Mouse (Mus musculus) hindbrain, embryonic 11.5 days (tissue): ENCODE measurements around the gene Bnipl. TPM values are rescaled to one million over a fixed set of nuclear protein-coding genes. Genes with fewer than 3 reads are reported as not detected.
A peak's percentile ranks its signal among the peaks of the same experiment; 100 is the strongest.
"Not testable (repeated sequence)": the region's sequence is repeated elsewhere in the genome, so short reads cannot be mapped to it uniquely, and the experiment has no call there.

ENCODE experiments used
- ATAC-seq: fragments of 200-750 bp; cut with Nextera tagmentation; 2 replicates; pipeline ENCODE4 v1.8.0; 2017; ENCODE audit warnings: mild to moderate bottlenecking, moderate TSS enrichment, moderate library complexity; ENCODE audit not compliant: low FRiP score
- DNase-seq: peaks from one replicate; pipeline ENCODE4 v3.0.0-alpha.2; 2015; ENCODE audit warnings: low spot score
- H3K27ac ChIP-seq: fragments of 300-500 bp; sonication (generic); 2 replicates; pipeline ENCODE4 v1.5.1; 2014; ENCODE audit warnings: mild to moderate bottlenecking, low read depth, low read length
- H3K27me3 ChIP-seq: fragments of 300-500 bp; sonication (generic); 2 replicates; pipeline ENCODE4 v1.6.1; 2014; ENCODE audit warnings: mild to moderate bottlenecking, low read length, moderate library complexity, mixed read lengths; ENCODE audit not compliant: control insufficient read depth, insufficient read depth
- H3K36me3 ChIP-seq: fragments of 300-500 bp; sonication (generic); 2 replicates; pipeline ENCODE4 v1.6.1; 2014; ENCODE audit warnings: mild to moderate bottlenecking, low read length, moderate library complexity, mixed read lengths; ENCODE audit not compliant: control insufficient read depth, insufficient read depth
- H3K4me1 ChIP-seq: fragments of 300-500 bp; sonication (generic); replicated peaks from 2 replicates; pipeline ENCODE4 v1.6.1; 2014; ENCODE audit warnings: low read length, mixed read lengths; ENCODE audit not compliant: control insufficient read depth, insufficient read depth
- H3K4me2 ChIP-seq: fragments of 300-500 bp; sonication (generic); replicated peaks from 2 replicates; pipeline ENCODE4 v1.6.1; 2014; ENCODE audit warnings: mild to moderate bottlenecking, low read depth, low read length
- H3K4me3 ChIP-seq: fragments of 300-500 bp; sonication (generic); 2 replicates; pipeline ENCODE4 v1.5.1; 2014; ENCODE audit warnings: low read depth, low read length
- H3K9ac ChIP-seq: fragments of 300-500 bp; sonication (generic); 2 replicates; pipeline ENCODE4 v1.6.1; 2014; ENCODE audit warnings: low read depth, low read length
- H3K9me3 ChIP-seq: fragments of 300-500 bp; sonication (generic); 2 replicates; pipeline ENCODE4 v1.6.1; 2016; ENCODE audit warnings: low read length; ENCODE audit not compliant: control insufficient read depth
- WGBS: fragments of 180-500 bp; shearing (Covaris S2); extraction: QIAGEN DNeasy Blood & Tissue Kit; methylation state at CpG from one replicate; pipeline ENCODE4 v1.1.7; 2014; 5-methylcytosine and 5-hydroxymethylcytosine counted together
- polyA plus RNA-seq: library from polyadenylated mRNA; unstranded; fragments of >200 nt; fragmentation: Nextera tagmentation; extraction: Ambion mirVana; gene quantifications from 2 replicates; pipeline ENCODE4 v1.2.1, GENCODE M21; 2014

Gene Bnipl
- polyA plus RNA-seq, 1 experiment from 2014 or later: 0.73 TPM

DNA sequence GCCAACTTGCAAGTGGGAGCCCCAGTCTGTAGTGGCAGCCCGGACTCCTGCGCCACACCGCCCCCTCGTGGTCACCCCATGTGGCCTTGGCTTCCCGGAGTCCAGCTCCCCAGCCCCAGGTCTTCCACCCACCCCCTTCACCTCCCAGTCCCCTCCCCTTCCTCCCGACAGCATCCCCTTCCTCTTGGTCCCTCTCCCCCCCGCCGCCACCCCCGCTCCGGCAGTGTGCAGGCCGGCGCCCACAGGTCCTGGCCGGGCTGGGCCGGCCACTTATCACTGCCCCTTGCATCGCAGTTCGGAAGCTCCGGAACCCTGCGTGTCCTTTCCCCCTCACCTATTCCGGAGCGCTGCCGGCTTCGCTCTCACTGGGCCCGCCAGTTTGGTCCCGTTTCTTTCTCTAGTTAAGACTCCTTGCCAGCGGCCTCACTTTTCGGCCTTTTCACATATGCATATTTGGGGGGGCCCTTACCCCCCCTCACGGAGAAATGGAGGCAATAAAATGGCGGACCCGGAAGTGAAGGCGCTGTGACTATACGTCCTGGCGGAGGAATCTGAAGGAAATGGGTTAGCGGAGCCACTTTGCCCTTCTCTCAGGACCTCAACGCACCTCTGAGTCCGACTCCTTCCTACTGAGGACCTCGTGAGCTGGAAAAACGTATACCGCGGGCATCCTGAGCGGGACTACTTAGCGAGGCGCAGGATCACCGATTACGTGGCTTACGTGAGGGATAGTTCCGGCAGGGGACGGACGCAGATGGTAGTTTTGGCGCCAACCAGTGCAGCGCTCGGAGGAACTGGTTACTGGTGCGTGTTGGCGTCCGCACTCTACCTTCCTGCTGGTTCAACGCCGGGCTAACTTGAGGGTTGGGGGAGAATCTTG is 33.5 kb downstream of the Bnipl start, which contains the start of gene Gabpb2:
Gene Gabpb2 (minus strand): TSS at position 662 of the 880 bp plus-strand sequence.
- peak; percentile 96 for DNase-seq
- Histone ChIP-seq H3K4me1 (no peaks in the 10 kb centered on the region), H3K36me3 (peaks cover 4% of the 10 kb centered on the region; the same call in 1 of the 2 replicates), H3K4me2 (peak within 1 kb of the TSS; percentile 54), H3K9ac (peak within 1 kb of the TSS; percentile 93), H3K27ac (peak within 1 kb of the TSS; percentile 92), H3K9me3 (no peaks in the 10 kb centered on the region), H3K4me3 (peak within 1 kb of the TSS; percentile 69), H3K27me3 (no peaks in the 10 kb centered on the region)
- under 1% methylated on average over 56 of the region's 56 CpGs for WGBS
- ATAC-seq: peak; percentile 90

DNA sequence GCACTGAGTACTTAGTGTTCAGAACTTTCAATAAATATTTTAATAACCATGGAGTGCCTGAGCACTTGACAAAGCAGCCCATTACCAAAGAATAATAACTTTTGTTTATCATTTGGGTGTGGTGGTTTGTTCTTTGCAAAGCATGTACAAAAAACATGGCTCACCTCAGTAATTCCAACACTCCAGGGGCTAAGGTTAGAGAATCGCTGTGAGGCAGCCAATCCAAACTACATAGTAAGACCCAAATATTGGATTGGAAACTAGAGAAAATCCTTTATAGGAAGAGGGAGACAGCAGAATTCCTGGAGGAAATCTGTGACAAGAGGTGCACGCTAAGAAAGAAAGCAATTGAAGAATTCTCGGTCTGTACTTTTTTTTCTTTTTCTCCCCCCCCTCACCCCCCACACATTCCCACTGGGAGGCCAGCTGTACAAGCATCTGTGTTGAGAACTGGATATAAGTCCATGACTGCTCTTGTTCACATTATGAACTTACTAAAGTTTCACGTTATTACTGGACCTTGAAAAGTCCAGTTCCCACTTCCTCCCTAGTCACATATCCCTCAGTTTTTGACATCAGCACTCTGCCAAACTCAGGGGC is 34.2 kb downstream of the Bnipl start:
- no peaks in the 10 kb centered on the region for H3K4me1 ChIP-seq
- H3K4me2 ChIP-seq: peak overlapping the region; percentile 54
- H3K9ac ChIP-seq: peak overlapping the region; percentile 93; the same call in 1 of the 2 replicates
- no peaks in the 10 kb centered on the region for H3K27me3 ChIP-seq
- H3K4me3 ChIP-seq: peak overlapping the region; percentile 69
- DNase-seq (no peak), ATAC-seq (no peak; the same call in 1 of the 2 replicates)
- peaks cover 4% of the 10 kb centered on the region; the same call in 1 of the 2 replicates for H3K36me3 ChIP-seq
- peak overlapping the region; percentile 92 for H3K27ac ChIP-seq
- no peaks in the 10 kb centered on the region for H3K9me3 ChIP-seq
- 29% methylated on average over 4 of the region's 4 CpGs for WGBS

GRCm38 (mm10) chr3:95213609-95213975 is 37.4 kb downstream of the Bnipl start:
- Histone ChIP-seq H3K4me2 (no peak overlapping the region), H3K4me1 (no peaks in the 10 kb centered on the region), H3K27me3 (no peaks in the 10 kb centered on the region), H3K36me3 (no peaks in the 10 kb centered on the region), H3K9me3 (no peaks in the 10 kb centered on the region), H3K9ac (no peak overlapping the region), H3K27ac (no peak overlapping the region), H3K4me3 (no peak overlapping the region)
- WGBS: 94% methylated on average over 1 of the region's 1 CpGs
- DNase-seq (no peak), ATAC-seq (no peak)

GRCm38 (mm10) chr3:95212889-95213608 is 37.9 kb downstream of the Bnipl start:
- H3K4me2 ChIP-seq, H3K9me3 ChIP-seq, DNase-seq, H3K27me3 ChIP-seq, H3K27ac ChIP-seq, ATAC-seq, H3K4me1 ChIP-seq, H3K4me3 ChIP-seq, H3K36me3 ChIP-seq, H3K9ac ChIP-seq: not testable (repeated sequence)
- WGBS: 93% methylated on average over 7 of the region's 10 CpGs

- 78% methylated on average over 2 of the region's 2 CpGs for WGBS
- Histone ChIP-seq H3K4me3 (no peak overlapping the region), H3K4me2 (no peak overlapping the region), H3K27me3 (no peaks in the 10 kb centered on the region), H3K9me3 (no peaks in the 10 kb centered on the region), H3K4me1 (no peaks in the 10 kb centered on the region), H3K27ac (no peak overlapping the region), H3K9ac (no peak overlapping the region), H3K36me3 (peaks cover 4% of the 10 kb centered on the region; the same call in 1 of the 2 replicates)
- ATAC-seq: no peak
- DNase-seq: no peak
Measured at GRCm38 (mm10) chr3:95210585-95210984, 40.4 kb downstream of the Bnipl start.

- ATAC-seq (no peak), DNase-seq (no peak)
- Histone ChIP-seq H3K27me3 (no peaks in the 10 kb centered on the region), H3K9ac (no peak overlapping the region), H3K4me2 (no peak overlapping the region), H3K36me3 (peaks cover 7% of the 10 kb centered on the region; the same call in 1 of the 2 replicates), H3K27ac (no peak overlapping the region), H3K4me3 (no peak overlapping the region), H3K4me1 (no peaks in the 10 kb centered on the region), H3K9me3 (no peaks in the 10 kb centered on the region)
- 91% methylated on average over 4 of the region's 4 CpGs for WGBS
Measured at GRCm38 (mm10) chr3:95208286-95208685, 42.7 kb downstream of the Bnipl start.

- no peak overlapping the region for H3K9ac ChIP-seq
- H3K36me3 ChIP-seq: peaks cover 15% of the 10 kb centered on the region; the same call in 1 of the 2 replicates
- no peak overlapping the region for H3K4me3 ChIP-seq
- 92% methylated on average over 6 of the region's 6 CpGs for WGBS
- ATAC-seq: no peak
- no peak overlapping the region for H3K27ac ChIP-seq
- DNase-seq: no peak
- no peaks in the 10 kb centered on the region for H3K4me1 ChIP-seq
- no peak overlapping the region for H3K4me2 ChIP-seq
- no peaks in the 10 kb centered on the region for H3K27me3 ChIP-seq
- no peaks in the 10 kb centered on the region for H3K9me3 ChIP-seq
Measured at GRCm38 (mm10) chr3:95203880-95204279, 47.1 kb downstream of the Bnipl start.

DNA sequence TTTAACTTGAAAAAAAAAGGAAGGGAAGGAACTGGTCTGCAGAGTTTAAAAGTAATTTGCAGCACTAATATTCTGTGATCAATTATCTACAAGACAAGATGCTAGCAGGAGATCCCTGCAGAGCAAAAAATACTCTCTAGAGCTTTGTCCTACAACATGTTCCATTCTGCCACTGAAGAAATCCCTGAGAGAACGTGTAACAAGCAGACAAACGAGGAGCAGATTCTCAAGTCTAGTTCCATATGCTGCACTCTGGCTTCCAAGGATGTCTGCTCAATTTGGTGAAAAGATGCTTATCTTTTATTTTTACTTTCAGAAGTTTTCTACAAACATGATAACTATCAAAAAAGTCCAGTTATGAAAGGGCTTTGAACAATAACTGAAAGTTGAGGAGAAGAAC is 50.4 kb downstream of the Bnipl start:
- H3K27ac ChIP-seq: no peak overlapping the region
- 80% methylated on average over 2 of the region's 2 CpGs for WGBS
- H3K9me3 ChIP-seq: no peaks in the 10 kb centered on the region
- ATAC-seq: no peak
- DNase-seq: no peak
- no peak overlapping the region for H3K4me3 ChIP-seq
- no peaks in the 10 kb centered on the region for H3K4me1 ChIP-seq
- no peak overlapping the region for H3K4me2 ChIP-seq
- peaks cover 12% of the 10 kb centered on the region; the same call in 1 of the 2 replicates for H3K36me3 ChIP-seq
- no peak overlapping the region for H3K9ac ChIP-seq
- no peaks in the 10 kb centered on the region for H3K27me3 ChIP-seq
